Comparison of ENCODE assay signal across 7 mouse cellular contexts in genomic region chr16:45608481-45608954, GRCm38 (mm10). TPM values are rescaled to one million over a fixed set of nuclear protein-coding genes. Genes with fewer than 3 reads are reported as not detected.
DNase-seq lines count a peak whose midpoint lies in the region; ATAC-seq and TF ChIP-seq lines count a peak whose summit lies in the region.

No protein-coding gene starts in this region.

- H3K4me3 ChIP-seq in hindbrain, embryonic 16.5 days (ENCODE audit: low read length), result no peak overlapping the region
- H3K4me3 ChIP-seq in hindbrain, embryonic 13.5 days, result no peak overlapping the region
- H3K4me3 ChIP-seq in heart, postnatal 0 days (ENCODE audit: low read depth, low read length), result no peak overlapping the region
- no peak overlapping the region for H3K4me3 ChIP-seq in liver, embryonic 14.5 days (ENCODE audit: insufficient read depth in 1 of 2, low read depth in 2 of 2, low read length in 2 of 2)
- no peak overlapping the region for H3K4me3 ChIP-seq in stomach, embryonic 15.5 days (replicated peaks)

- CTCF ChIA-PET in Patski (lab: Charles Lee), result interaction anchor here (0.8 to 1.4 kb wide), 5 partner anchors 22 to 417 kb away, joined by 3 to 6 read pairs (median 3); no protein-coding TSS in a partner anchor

- no peaks in the 10 kb centered on the region for H3K27me3 ChIP-seq in hindbrain, embryonic 16.5 days (replicated peaks; ENCODE audit: control insufficient read depth, insufficient read depth, low read length)
- no peaks in the 10 kb centered on the region for H3K27me3 ChIP-seq in hindbrain, embryonic 13.5 days
- peaks cover 15% of the 10 kb centered on the region for H3K27me3 ChIP-seq in Patski
- H3K27me3 ChIP-seq in heart, postnatal 0 days (ENCODE audit: control insufficient read depth, insufficient read depth, low read length), result no peaks in the 10 kb centered on the region
- no peaks in the 10 kb centered on the region for H3K27me3 ChIP-seq in liver, embryonic 14.5 days (ENCODE audit: control insufficient read depth, insufficient read depth, low read length)
- no peaks in the 10 kb centered on the region for H3K27me3 ChIP-seq in stomach, embryonic 15.5 days (replicated peaks)

- H3K36me3 ChIP-seq in hindbrain, embryonic 16.5 days (ENCODE audit: control insufficient read depth, insufficient read depth, low read length), result no peaks in the 10 kb centered on the region
- no peaks in the 10 kb centered on the region for H3K36me3 ChIP-seq in hindbrain, embryonic 13.5 days
- no peaks in the 10 kb centered on the region for H3K36me3 ChIP-seq in heart, postnatal 0 days (replicated peaks; ENCODE audit: control insufficient read depth, insufficient read depth, low read length)
- H3K36me3 ChIP-seq in liver, embryonic 14.5 days (replicated peaks; ENCODE audit: control insufficient read depth, insufficient read depth, low read depth), result no peaks in the 10 kb centered on the region
- H3K36me3 ChIP-seq in stomach, embryonic 15.5 days, result no peaks in the 10 kb centered on the region

- no peak overlapping the region for H3K27ac ChIP-seq in hindbrain, embryonic 16.5 days (ENCODE audit: low read depth, low read length)
- H3K27ac ChIP-seq in hindbrain, embryonic 13.5 days, result no peak overlapping the region
- peak overlapping the region; percentile 6; the same call in 1 of the 2 replicates for H3K27ac ChIP-seq in heart, postnatal 0 days (ENCODE audit: low read depth)
- no peak overlapping the region for H3K27ac ChIP-seq in liver, embryonic 14.5 days
- H3K27ac ChIP-seq in stomach, embryonic 15.5 days, result peak overlapping the region; percentile 21; the same call in 1 of the 2 replicates

- no peaks in the 10 kb centered on the region for H3K9me3 ChIP-seq in hindbrain, embryonic 16.5 days (ENCODE audit: control insufficient read depth, low read length)
- no peaks in the 10 kb centered on the region for H3K9me3 ChIP-seq in hindbrain, embryonic 13.5 days
- H3K9me3 ChIP-seq in heart, postnatal 0 days (replicated peaks; ENCODE audit: control insufficient read depth, low read length), result no peaks in the 10 kb centered on the region
- H3K9me3 ChIP-seq in liver, embryonic 14.5 days (ENCODE audit: control insufficient read depth, low read length), result no peaks in the 10 kb centered on the region
- H3K9me3 ChIP-seq in stomach, embryonic 15.5 days, result no peaks in the 10 kb centered on the region

- no peak overlapping the region for H3K4me2 ChIP-seq in hindbrain, embryonic 16.5 days (ENCODE audit: low read length)
- no peak overlapping the region for H3K4me2 ChIP-seq in hindbrain, embryonic 13.5 days
- H3K4me2 ChIP-seq in heart, postnatal 0 days (ENCODE audit: low read depth, low read length), result no peak overlapping the region
- H3K4me2 ChIP-seq in liver, embryonic 14.5 days (ENCODE audit: low read depth), result no peak overlapping the region
- H3K4me2 ChIP-seq in stomach, embryonic 15.5 days, result no peak overlapping the region

- peak; percentile 53 for TF ChIP-seq CTCF in Patski (IDR thresholded peaks at IDR 0.05)
- TF ChIP-seq CTCF in heart, postnatal 0 days (IDR thresholded peaks at IDR 0.05; ENCODE audit: low read depth), result peak; percentile 66
- TF ChIP-seq CTCF in liver, embryonic 14.5 days (IDR thresholded peaks at IDR 0.05; ENCODE audit: low read depth), result peak; percentile 45; the same call in 1 of the 2 replicates

- H3K4me1 ChIP-seq in hindbrain, embryonic 16.5 days (ENCODE audit: control insufficient read depth, insufficient read depth, low read depth, low read length), result no peaks in the 10 kb centered on the region
- no peaks in the 10 kb centered on the region for H3K4me1 ChIP-seq in hindbrain, embryonic 13.5 days (replicated peaks)
- no peaks in the 10 kb centered on the region for H3K4me1 ChIP-seq in heart, postnatal 0 days (ENCODE audit: control insufficient read depth, insufficient read depth)
- H3K4me1 ChIP-seq in liver, embryonic 14.5 days (replicated peaks; ENCODE audit: control insufficient read depth in 2 of 2, insufficient read depth in 2 of 2, low read length in 1 of 2), result peaks cover 0 to 4% of the 10 kb centered on the region in 2 experiments; a peak in 2 of 4 replicates
- H3K4me1 ChIP-seq in stomach, embryonic 15.5 days, result no peaks in the 10 kb centered on the region

- in situ Hi-C loops in Patski (cut with MboI; ENCODE audit: low pct_unique_long_range_greater_than_20kb), result no loop called here

- WGBS in hindbrain, embryonic 16.5 days, result 55% methylated on average over 4 of the region's 4 CpGs
- WGBS in hindbrain, embryonic 13.5 days, result 61% methylated on average over 4 of the region's 4 CpGs
- 43% methylated on average over 4 of the region's 4 CpGs for WGBS in heart, postnatal 0 days
- 35% methylated on average over 4 of the region's 4 CpGs for whole genome bisulfite sequencing in liver, embryonic 14.5 days (ENCODE audit: insufficient replicate concordance)
- 13% methylated on average over 4 of the region's 4 CpGs for WGBS in stomach, embryonic 15.5 days

- DNase-seq in Patski (ENCODE audit: low read depth, low spot score), result no peak
- DNase-seq in heart, postnatal 0 days (ENCODE audit: low spot score), result peak; percentile 7
- DNase-seq in liver, embryonic 14.5 days (ENCODE audit: low read depth in 3 of 3, low spot score in 3 of 3), result peak; percentile 12 to 31 (median 24)
- no peak for DNase-seq in urinary bladder, postnatal 36 days (ENCODE audit: low spot score in 2 of 2)

- H3K9ac ChIP-seq in hindbrain, embryonic 16.5 days (ENCODE audit: low read depth, low read length), result no peak overlapping the region
- no peak overlapping the region for H3K9ac ChIP-seq in hindbrain, embryonic 13.5 days
- H3K9ac ChIP-seq in heart, postnatal 0 days (replicated peaks; ENCODE audit: low read depth, low read length), result no peak overlapping the region
- H3K9ac ChIP-seq in liver, embryonic 14.5 days (replicated peaks), result no peak overlapping the region
- no peak overlapping the region for H3K9ac ChIP-seq in stomach, embryonic 15.5 days

- POLR2A ChIA-PET in Patski (lab: Charles Lee), result no interaction called here

- ATAC-seq in hindbrain, embryonic 16.5 days, result peak; percentile 52; the same call in 1 of the 2 replicates
- no peak for ATAC-seq in hindbrain, embryonic 13.5 days (ENCODE audit: low FRiP score)
- ATAC-seq in Patski, result peak; percentile 39
- ATAC-seq in heart, postnatal 0 days (ENCODE audit: insufficient read depth, low read depth), result no peak
- ATAC-seq in liver, embryonic 14.5 days (ENCODE audit: insufficient read depth), result peak; percentile 69
- peak; percentile 73 for ATAC-seq in stomach, embryonic 15.5 days (ENCODE audit: insufficient read depth, low FRiP score, low read depth)

- TF ChIP-seq EP300 in heart, postnatal 0 days (IDR thresholded peaks at IDR 0.05; ENCODE audit: low read depth), result no peak
- TF ChIP-seq EP300 in liver, embryonic 14.5 days (IDR thresholded peaks at IDR 0.05; ENCODE audit: low read depth), result no peak

RNA-seq across cellular contexts. Expression of gene Gcsam, which starts 1.7 kb away (rescaled TPM):
- 0.05 TPM in 1 of 2 replicates, not detected in the other for polyA plus RNA-seq in hindbrain, embryonic 16.5 days (2015; fragmentation: Nextera tagmentation; extraction: Ambion mirVana)
- not detected in 2 replicates for polyA plus RNA-seq in hindbrain, embryonic 13.5 days (2015; fragmentation: Nextera tagmentation; extraction: Ambion mirVana)
- polyA plus RNA-seq in Patski (2021), result not detected
- total RNA-seq in heart, postnatal 0 days (2014; rRNA removed; ENCODE audit: low replicate concordance), result 2.9 TPM in 1 of 2 replicates, not detected in the other
- 0.08 and 0.26 TPM in 2 replicates for polyA plus RNA-seq in heart, postnatal 0 days (2015; fragmentation: Nextera tagmentation; extraction: Ambion mirVana)
- 0.57 and 0.93 TPM in 2 replicates for polyA plus RNA-seq in liver, embryonic 14.5 days (2012; rRNA removed)
- 2.4 and 2.8 TPM in 2 replicates for polyA plus RNA-seq in liver, embryonic 14.5 days (2014; fragmentation: Nextera tagmentation; extraction: Ambion mirVana)
- 0.21 and 0.63 TPM in 2 replicates for polyA plus RNA-seq in stomach, embryonic 15.5 days (2015; fragmentation: Nextera tagmentation; extraction: Ambion mirVana)

RNA-seq across cellular contexts. Expression of gene BC016579, which starts 45.4 kb away (rescaled TPM):
- polyA plus RNA-seq in hindbrain, embryonic 16.5 days (2015; fragmentation: Nextera tagmentation; extraction: Ambion mirVana), result not detected in 2 replicates
- polyA plus RNA-seq in hindbrain, embryonic 13.5 days (2015; fragmentation: Nextera tagmentation; extraction: Ambion mirVana), result not detected in 2 replicates
- not detected for polyA plus RNA-seq in Patski (2021)
- not detected in 2 replicates for total RNA-seq in heart, postnatal 0 days (2014; rRNA removed; ENCODE audit: low replicate concordance)
- not detected in 2 replicates for polyA plus RNA-seq in heart, postnatal 0 days (2015; fragmentation: Nextera tagmentation; extraction: Ambion mirVana)
- polyA plus RNA-seq in liver, embryonic 14.5 days (2012; rRNA removed), result 0.14 and 0.20 TPM in 2 replicates
- 0.23 TPM in 2 replicates for polyA plus RNA-seq in liver, embryonic 14.5 days (2014; fragmentation: Nextera tagmentation; extraction: Ambion mirVana)
- 2.6 and 3.2 TPM in 2 replicates for polyA plus RNA-seq in stomach, embryonic 15.5 days (2015; fragmentation: Nextera tagmentation; extraction: Ambion mirVana)

Comparison
In these comparisons a context has a peak if more than half of its experiments do, and no peak if none do; other contexts are left out.
1. ATAC-seq: peak in hindbrain, embryonic 16.5 days (single experiment), Patski (single experiment), liver, embryonic 14.5 days (single experiment) and stomach, embryonic 15.5 days (single experiment); none in hindbrain, embryonic 13.5 days (single experiment) and heart, postnatal 0 days (single experiment).
2. H3K27ac ChIP-seq: peak in heart, postnatal 0 days (single experiment) and stomach, embryonic 15.5 days (single experiment); none in hindbrain, embryonic 16.5 days (single experiment), hindbrain, embryonic 13.5 days (single experiment) and liver, embryonic 14.5 days (single experiment).
3. DNase-seq: peak in heart, postnatal 0 days (single experiment) and liver, embryonic 14.5 days (3 of 3); none in Patski (single experiment) and urinary bladder, postnatal 36 days (0 of 2).
4. Peak in every context shown above with its lines, with median percentiles within 50 percentile points of each other: CTCF ChIP-seq.